Mouse (Mus musculus) lung, adult 2 months (tissue): ENCODE results near the gene Gabra2.

Source experiments
- CTCF ChIP-seq: fragments of 200-500 bp; IDR thresholded peaks from 2 replicates; pipeline ENCODE4 v1.5.1; 2011; ENCODE audit warnings: mild to moderate bottlenecking, low read length, control low read depth; ENCODE audit not compliant: insufficient read depth
- POLR2A ChIP-seq: fragments of 200-500 bp; IDR thresholded peaks from 2 replicates; pipeline ENCODE4 v1.6.1; 2011; ENCODE audit warnings: low read depth, mild to moderate bottlenecking, control low read depth, low read length, borderline replicate concordance; ENCODE audit errors: extremely low read depth

GRCm38 (mm10) chr5:71136691-71137090, 41.0 kb upstream of the Gabra2 start:
- TF ChIP-seq CTCF, result no peak
- no peak for TF ChIP-seq POLR2A
